21 mouse cellular contexts compared by ENCODE assay signal in the genomic region with DNA sequence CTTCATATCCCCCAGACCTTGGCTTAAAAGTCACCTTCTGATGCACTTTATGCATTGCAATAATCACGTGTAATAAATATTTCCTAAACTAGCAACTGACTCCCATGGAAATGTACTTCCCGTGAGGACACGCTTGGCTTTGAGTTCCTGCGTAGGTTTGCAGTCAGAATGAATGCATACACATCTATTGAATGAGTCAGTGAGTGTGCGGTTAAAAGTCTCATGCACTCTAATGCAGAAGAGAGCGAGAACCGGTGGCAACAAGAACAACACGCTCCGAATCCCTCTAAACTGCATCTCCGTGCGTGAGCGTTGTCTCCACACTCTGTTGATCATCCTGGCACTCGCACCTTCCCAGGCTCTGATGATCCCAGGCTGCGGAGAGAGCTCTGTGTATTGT.
"Had no signal": no experiment of that assay in that cellular context is flagged by ENCODE, and none has a peak within 500 bp of the region (broad histone marks: within the 10 kb centered on the region; RNA-seq: fewer than 3 reads in every experiment).

No protein-coding gene starts in this region.

- DNase-seq: cerebellum, adult 8-10 months; cerebellum, adult 9-10 months; cerebellum, adult 9-11 months; cerebellum, postnatal 10 days; cerebellum, postnatal 14 days; cerebellum, postnatal 25 days; cerebellum, postnatal 36 days; embryo, embryonic 11 days; forebrain, postnatal 0 days; gastrocnemius, adult 2 months; gastrocnemius, postnatal 10 days; gastrocnemius, postnatal 14 days; gastrocnemius, postnatal 25 days; gastrocnemius, postnatal 36 days; heart, adult 11 months; heart, adult 18-20 months; heart, adult 2 months had no signal

- ATAC-seq: forebrain, embryonic 13.5 days; forebrain, embryonic 14.5 days; forebrain, embryonic 15.5 days; forebrain, embryonic 16.5 days; forebrain, postnatal 0 days had no signal
